Mouse (Mus musculus) adrenal gland, postnatal 0 days (tissue): ENCODE data around the gene Bdnf. TPM values are rescaled to one million over a fixed set of nuclear protein-coding genes. Genes with fewer than 3 reads are reported as not detected.

Experiments
- polyA plus RNA-seq: library from polyadenylated mRNA; unstranded; fragments of >200 nt; fragmentation: Nextera tagmentation; extraction: Ambion mirVana; gene quantifications from 2 replicates; pipeline ENCODE4 v1.2.1, GENCODE M21; 2015

Bdnf gene
- polyA plus RNA-seq, result 0.44 and 0.52 TPM in 2 replicates

GRCm38 (mm10) chr2:109674532-109674931, at the start of gene Bdnf:
Gene Bdnf, plus strand, starts transcription at chr2:109674700.

Other genes with a start within 250 kb of the Bdnf start
- 33.2 and 38.2 TPM in 2 replicates for gene Lin7c, start 216.2 kb downstream of the Bdnf start, polyA plus RNA-seq
- gene Lgr4, start 242.9 kb downstream of the Bdnf start, polyA plus RNA-seq, result 11.5 and 23.5 TPM in 2 replicates